Mouse (Mus musculus): Measurements from ENCODE around the gene Acoxl.

Gene Acoxl

GRCm38 (mm10) chr2:128152845-128153550 is 314.3 kb downstream of the Acoxl start:
- no peak for DNase-seq

- no peak for DNase-seq
Observed at GRCm38 (mm10) chr2:128153551-128153910, 314.9 kb downstream of the Acoxl start.

DNA sequence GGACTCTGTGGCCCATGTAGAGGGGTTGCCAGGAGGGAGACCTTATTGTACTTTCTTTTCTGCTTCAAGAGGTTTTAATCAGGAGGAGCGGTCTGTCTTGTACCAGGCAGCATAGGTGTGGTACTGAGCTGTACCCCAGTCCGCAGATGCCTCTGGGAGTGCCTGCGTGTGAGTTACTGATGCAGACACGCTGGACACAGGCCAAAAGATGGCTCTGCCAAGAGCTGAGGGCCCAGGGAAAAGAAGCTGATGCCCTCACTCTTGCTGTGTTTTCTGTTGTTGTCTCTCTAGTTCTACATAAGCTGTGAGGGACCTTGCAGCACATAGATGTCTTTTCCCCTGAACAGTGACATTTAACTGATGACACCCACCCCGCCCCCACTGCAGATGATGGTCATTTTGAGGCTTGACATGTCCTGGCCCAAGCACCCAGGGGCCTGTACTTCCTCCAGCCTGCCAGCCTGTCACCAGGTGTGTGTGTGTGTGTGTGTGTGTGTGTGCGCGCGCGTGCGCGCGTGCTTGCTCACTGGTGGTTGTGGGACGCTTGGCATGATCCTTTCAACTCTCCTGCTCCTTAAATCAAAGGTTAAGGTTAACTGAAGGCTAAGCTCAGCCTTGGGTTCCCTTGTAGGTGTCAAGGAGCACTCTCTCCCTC is 316.9 kb downstream of the Acoxl start:
- DNase-seq: no peak

GRCm38 (mm10) chr2:128156067-128156462 is 317.4 kb downstream of the Acoxl start:
- no peak for DNase-seq

DNA sequence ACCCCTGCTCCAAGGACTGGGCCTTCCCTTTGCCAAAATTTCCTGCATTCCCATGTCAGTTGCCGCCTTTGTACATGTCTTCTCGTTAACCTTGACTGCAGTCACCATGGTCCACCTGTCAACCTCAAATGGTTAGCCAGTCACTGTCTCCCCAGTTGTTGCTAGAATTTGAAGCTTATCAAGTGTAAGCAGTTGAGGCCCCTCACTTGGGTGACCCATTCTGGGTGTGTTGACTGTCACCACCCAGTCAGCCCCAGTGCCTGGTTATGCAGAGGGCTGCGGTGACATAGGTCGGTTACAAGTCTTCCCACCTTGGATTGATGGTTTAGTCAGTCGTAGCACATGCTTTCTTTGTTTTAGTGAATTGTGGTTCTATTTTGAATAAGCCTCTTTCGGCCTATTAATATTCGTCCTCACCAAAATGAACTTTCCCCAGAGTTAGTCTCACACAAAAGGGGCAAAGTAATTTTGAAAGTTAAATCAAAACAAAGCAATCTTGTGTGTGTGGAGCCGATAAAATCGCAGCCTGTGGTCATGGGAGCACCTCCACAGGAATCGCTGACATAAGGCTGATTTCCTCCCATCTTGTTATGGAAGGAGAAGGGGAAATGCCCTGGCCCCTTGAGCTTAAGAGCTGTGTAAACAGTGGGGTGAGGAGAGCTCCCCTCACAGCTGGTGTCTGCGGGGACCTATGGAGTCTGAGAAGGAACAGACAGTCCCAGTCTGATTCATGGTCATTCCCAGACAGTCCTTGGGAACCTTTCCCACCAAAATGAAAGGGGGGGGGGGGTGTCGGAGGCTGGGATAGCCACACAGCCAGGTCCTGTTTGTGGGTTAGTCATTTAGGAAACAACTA is 318.1 kb downstream of the Acoxl start:
- no peak for DNase-seq

GRCm38 (mm10) chr2:128158734-128159410 is 320.2 kb downstream of the Acoxl start:
- no peak for DNase-seq

DNA sequence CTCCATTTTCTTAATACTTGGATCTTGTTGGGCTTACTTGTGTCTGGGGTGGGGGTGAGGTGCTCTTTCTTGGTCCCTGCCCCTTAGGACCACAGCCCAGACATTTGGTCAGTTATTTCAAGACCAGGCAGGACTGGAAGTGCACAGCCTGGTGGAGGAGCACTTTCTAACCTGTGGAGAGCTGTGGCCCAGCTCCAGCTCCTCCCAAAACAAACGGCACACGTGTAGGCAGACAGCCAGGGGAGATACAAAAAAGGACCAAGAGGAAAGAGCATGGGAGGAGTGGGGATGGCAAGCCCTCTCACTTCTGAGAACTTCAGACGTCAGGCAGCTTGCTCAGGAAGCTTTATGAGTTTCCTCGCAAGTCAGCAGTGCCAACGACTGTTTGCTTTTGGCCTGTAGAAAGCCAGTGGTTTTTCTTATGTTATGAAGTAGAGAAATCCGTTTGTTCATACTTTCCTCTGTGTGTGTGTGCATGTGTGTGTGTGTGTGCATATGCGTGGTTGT is 321.0 kb downstream of the Acoxl start:
- no peak for DNase-seq

GRCm38 (mm10) chr2:128163177-128163576 is 324.5 kb downstream of the Acoxl start:
- DNase-seq: no peak

DNA sequence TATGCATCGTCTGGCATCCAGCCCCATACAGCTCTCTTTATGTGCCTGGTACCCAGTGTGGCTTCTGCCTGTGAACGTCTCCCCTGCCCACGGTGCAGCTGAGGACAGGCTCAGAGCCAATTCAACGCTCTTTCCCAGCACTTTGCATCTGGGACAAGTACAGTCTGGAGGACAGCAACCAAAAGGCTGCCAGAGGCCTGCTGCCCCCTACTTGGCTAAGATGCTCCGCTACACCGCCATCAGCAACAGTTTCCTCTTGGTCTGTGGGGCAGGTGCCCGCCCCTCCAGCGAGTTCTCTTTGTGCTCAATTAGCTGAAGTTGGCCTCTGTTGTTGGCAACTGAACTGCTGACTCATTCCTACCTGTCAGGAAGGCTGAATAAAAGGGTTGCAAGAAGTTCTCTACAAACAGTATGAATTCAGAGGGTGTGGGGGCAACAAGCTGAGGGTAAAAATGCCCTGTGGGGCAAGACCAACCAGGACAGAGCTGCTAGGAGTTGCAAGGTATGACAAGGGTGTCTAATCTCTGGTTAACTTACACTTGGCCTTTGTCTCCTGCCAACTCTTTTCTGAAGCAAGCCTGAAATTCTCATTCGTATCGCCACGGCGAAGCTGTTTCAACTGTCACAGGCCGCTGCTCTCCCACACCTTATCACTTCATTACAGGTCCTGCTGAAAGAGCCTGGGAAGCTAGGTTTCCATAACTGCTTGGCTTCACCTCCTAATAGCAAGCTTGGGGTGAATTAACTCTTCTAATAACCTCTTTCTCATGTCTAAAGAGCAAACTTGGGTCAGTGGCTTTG is 328.1 kb downstream of the Acoxl start:
- no peak for DNase-seq

GRCm38 (mm10) chr2:128167930-128168329 is 329.3 kb downstream of the Acoxl start:
- DNase-seq: no peak

DNA sequence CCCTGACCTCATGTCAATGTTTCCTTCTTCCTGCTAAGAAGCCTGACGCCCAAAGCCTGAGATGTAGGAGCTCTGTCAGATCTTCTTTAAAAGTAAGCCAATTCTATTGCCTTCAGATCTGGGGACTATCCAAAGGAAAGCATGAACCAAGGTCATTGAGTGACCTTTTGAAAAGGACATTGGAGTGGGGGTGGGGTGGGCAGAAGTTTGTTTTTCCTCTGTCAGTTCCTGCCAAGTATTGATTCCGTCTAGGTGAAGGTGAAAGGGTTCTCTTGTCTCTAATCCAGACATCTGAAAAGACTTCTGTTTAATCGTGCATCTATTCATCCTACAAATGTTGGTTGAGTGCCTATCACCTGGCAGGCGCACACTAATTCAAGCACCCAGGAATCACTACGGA is 330.8 kb downstream of the Acoxl start:
- DNase-seq: no peak

GRCm38 (mm10) chr2:128169972-128170371 is 331.3 kb downstream of the Acoxl start:
- DNase-seq: no peak

GRCm38 (mm10) chr2:128170614-128171013 is 331.9 kb downstream of the Acoxl start:
- DNase-seq: no peak

- peak; percentile 76 for DNase-seq
Observed at GRCm38 (mm10) chr2:128172266-128172665, 333.6 kb downstream of the Acoxl start.
